Mouse (Mus musculus) forebrain, postnatal 0 days (tissue): ENCODE measurements around the gene Xpr1. TPM values are rescaled to one million over a fixed set of nuclear protein-coding genes. Genes with fewer than 3 reads are reported as not detected.
A peak's percentile ranks its signal among the peaks of the same experiment; 100 is the strongest.

Source experiments
- ATAC-seq: fragments of 200-750 bp; cut with Nextera tagmentation; 2 replicates; pipeline ENCODE4 v1.8.0; 2017; ENCODE audit warnings: mild to moderate bottlenecking, moderate library complexity
- DNase-seq: peaks from one replicate; pipeline ENCODE4 v3.0.0-alpha.2; 2015
- H3K27ac ChIP-seq: fragments of 300-500 bp; sonication (generic); 2 replicates; pipeline ENCODE4 v1.5.1; 2014; ENCODE audit warnings: low read depth, mild to moderate bottlenecking, antibody characterized with exemption, low read length, moderate library complexity, mixed read lengths
- H3K27me3 ChIP-seq: fragments of 300-500 bp; sonication (generic); 2 replicates; pipeline ENCODE4 v1.6.1; 2014; ENCODE audit warnings: mild to moderate bottlenecking, low read length, mixed read lengths; ENCODE audit not compliant: insufficient read depth
- H3K36me3 ChIP-seq: fragments of 300-500 bp; sonication (generic); 2 replicates; pipeline ENCODE4 v1.6.1; 2014; ENCODE audit warnings: mild to moderate bottlenecking, moderate library complexity; ENCODE audit not compliant: insufficient read depth
- H3K4me1 ChIP-seq: fragments of 300-500 bp; sonication (generic); 2 replicates; pipeline ENCODE4 v1.6.1; 2014; ENCODE audit warnings: antibody characterized with exemption; ENCODE audit not compliant: insufficient read depth
- H3K4me2 ChIP-seq: fragments of 300-500 bp; sonication (generic); 2 replicates; pipeline ENCODE4 v1.6.1; 2014; ENCODE audit warnings: low read depth, mild to moderate bottlenecking, moderate library complexity
- H3K4me3 ChIP-seq: fragments of 300-500 bp; sonication (generic); 2 replicates; pipeline ENCODE4 v1.5.1; 2014; ENCODE audit warnings: low read depth, low read length, mixed read lengths
- H3K9ac ChIP-seq: fragments of 300-500 bp; sonication (generic); 2 replicates; pipeline ENCODE4 v1.6.1; 2014; ENCODE audit warnings: mild to moderate bottlenecking
- H3K9me3 ChIP-seq: fragments of 300-500 bp; sonication (generic); 2 replicates; pipeline ENCODE4 v1.6.1; 2016; ENCODE audit warnings: low read length
- CTCF ChIP-seq: sonication (generic); IDR thresholded peaks from 2 replicates; pipeline ENCODE4 v1.5.1; 2016; ENCODE audit warnings: antibody characterized with exemption, control low read depth, low read depth
- WGBS: fragments of 180-500 bp; shearing (Covaris S2); extraction: QIAGEN DNeasy Blood & Tissue Kit; methylation state at CpG from one replicate; pipeline ENCODE4 v1.1.7; 2014; 5-methylcytosine and 5-hydroxymethylcytosine counted together
- polyA plus RNA-seq: library from polyadenylated mRNA; unstranded; fragments of >200 nt; fragmentation: Nextera tagmentation; extraction: Ambion mirVana; gene quantifications from 2 replicates; pipeline ENCODE4 v1.2.1, GENCODE M21; 2015
- total RNA-seq: library from RNA; depleted of rRNA; stranded (reverse); fragments of >200 nt; gene quantifications from 2 replicates; pipeline ENCODE4 v1.2.3, GENCODE M21; 2014

Gene Xpr1
- total and polyA plus RNA-seq, 2 experiments from 2014 or later, result 45.3 to 256 TPM

DNA sequence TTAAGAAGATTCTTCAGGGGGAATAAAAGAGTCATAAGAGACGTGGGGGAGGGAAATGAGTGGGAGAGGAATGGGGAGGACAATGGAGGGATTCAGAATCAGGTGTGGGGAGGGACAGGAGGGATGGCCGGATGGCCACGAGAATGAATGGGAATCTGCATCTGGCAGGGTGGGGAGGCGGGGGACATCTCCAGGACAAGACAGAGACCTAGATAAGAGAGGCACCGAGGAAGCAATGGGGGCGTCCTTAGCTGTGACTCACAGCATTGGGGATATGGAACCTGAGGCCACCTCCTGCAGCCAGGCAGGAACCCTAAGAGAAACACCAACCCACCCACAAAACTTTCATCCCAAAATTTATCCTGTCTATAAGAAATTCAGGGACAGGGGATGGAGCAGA lies 81.3 kb downstream of the Xpr1 start:
- Histone ChIP-seq H3K9me3 (no peaks in the 10 kb centered on the region), H3K27me3 (no peaks in the 10 kb centered on the region), H3K4me1 (no peaks in the 10 kb centered on the region), H3K4me3 (no peak overlapping the region), H3K4me2 (no peak overlapping the region), H3K9ac (no peak overlapping the region), H3K27ac (no peak overlapping the region), H3K36me3 (peaks cover 3% of the 10 kb centered on the region; the same call in 1 of the 2 replicates)
- WGBS, result 64% methylated on average over 6 of the region's 6 CpGs
- DNase-seq, result no peak
- no peak for TF ChIP-seq CTCF
- ATAC-seq, result no peak

GRCm38 (mm10) chr1:155322183-155322582 lies 95.0 kb downstream of the Xpr1 start:
- no peak for TF ChIP-seq CTCF
- 76% methylated on average over 1 of the region's 1 CpGs for WGBS
- Histone ChIP-seq H3K27ac (no peak overlapping the region), H3K4me3 (no peak overlapping the region), H3K4me2 (no peak overlapping the region), H3K4me1 (no peaks in the 10 kb centered on the region), H3K27me3 (no peaks in the 10 kb centered on the region), H3K9ac (no peak overlapping the region), H3K36me3 (no peaks in the 10 kb centered on the region), H3K9me3 (no peaks in the 10 kb centered on the region)
- ATAC-seq, result no peak
- DNase-seq, result no peak

DNA sequence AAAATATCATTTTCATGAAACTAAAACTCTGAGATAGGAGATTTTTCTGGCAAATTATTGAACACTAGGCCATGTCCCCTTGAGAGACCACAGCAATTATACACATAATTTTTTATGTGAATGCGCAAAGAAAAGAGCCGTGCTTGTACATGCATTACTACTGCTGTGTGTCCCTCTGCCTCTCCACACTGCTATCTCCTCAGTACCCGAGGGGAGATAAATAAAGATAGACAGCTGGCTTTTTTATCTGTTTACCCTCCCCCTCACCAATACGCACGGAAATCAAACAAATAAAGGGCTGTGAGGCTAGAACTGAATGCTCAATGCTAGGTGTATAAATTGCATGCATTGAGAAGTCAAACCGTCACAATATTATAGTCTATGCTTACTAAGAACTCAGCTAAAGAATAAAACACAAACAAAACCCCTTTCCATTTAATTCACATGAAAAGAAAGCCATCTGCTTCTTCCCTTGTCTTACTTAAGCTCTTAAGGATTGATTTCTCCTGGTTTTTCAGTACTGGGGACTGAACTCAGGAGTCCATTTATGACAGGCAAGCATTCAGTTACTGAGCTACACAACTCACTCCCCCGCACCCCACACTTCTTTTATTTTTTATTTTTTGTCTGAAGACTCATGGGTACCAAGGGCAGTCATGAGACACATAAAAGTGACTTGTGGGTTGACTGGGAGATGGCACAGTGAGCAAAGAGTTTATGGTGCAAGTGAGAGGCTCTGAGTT lies 97.0 kb downstream of the Xpr1 start:
- H3K4me2 ChIP-seq, result no peak overlapping the region
- no peaks in the 10 kb centered on the region for H3K4me1 ChIP-seq
- no peaks in the 10 kb centered on the region for H3K27me3 ChIP-seq
- H3K27ac ChIP-seq, result no peak overlapping the region
- no peaks in the 10 kb centered on the region for H3K36me3 ChIP-seq
- no peak for DNase-seq
- no peak for TF ChIP-seq CTCF
- H3K9me3 ChIP-seq, result no peaks in the 10 kb centered on the region
- WGBS, result 47% methylated on average over 7 of the region's 7 CpGs
- H3K4me3 ChIP-seq, result no peak overlapping the region
- no peak for ATAC-seq
- no peak overlapping the region for H3K9ac ChIP-seq

GRCm38 (mm10) chr1:155319513-155319912 lies 97.7 kb downstream of the Xpr1 start:
- H3K9me3 ChIP-seq, result no peaks in the 10 kb centered on the region
- no peaks in the 10 kb centered on the region for H3K4me1 ChIP-seq
- H3K36me3 ChIP-seq, result no peaks in the 10 kb centered on the region
- H3K4me2 ChIP-seq, result no peak overlapping the region
- no peak overlapping the region for H3K9ac ChIP-seq
- no peak overlapping the region for H3K4me3 ChIP-seq
- 59% methylated on average over 4 of the region's 4 CpGs for WGBS
- ATAC-seq (no peak), DNase-seq (no peak)
- H3K27ac ChIP-seq, result no peak overlapping the region
- H3K27me3 ChIP-seq, result no peaks in the 10 kb centered on the region
- TF ChIP-seq CTCF, result no peak

GRCm38 (mm10) chr1:155311672-155312071 lies 105.5 kb downstream of the Xpr1 start:
- DNase-seq (no peak), ATAC-seq (no peak)
- Histone ChIP-seq H3K4me3 (no peak overlapping the region), H3K9me3 (no peaks in the 10 kb centered on the region), H3K4me1 (peaks cover 9% of the 10 kb centered on the region), H3K27me3 (no peaks in the 10 kb centered on the region), H3K4me2 (no peak overlapping the region), H3K36me3 (peaks cover 10% of the 10 kb centered on the region; the same call in 1 of the 2 replicates), H3K9ac (no peak overlapping the region), H3K27ac (no peak overlapping the region)
- WGBS, result 19% methylated on average over 3 of the region's 3 CpGs
- TF ChIP-seq CTCF, result no peak

- peak; percentile 91 for ATAC-seq
- Histone ChIP-seq H3K36me3 (no peaks in the 10 kb centered on the region), H3K4me1 (peaks cover 19% of the 10 kb centered on the region), H3K9me3 (no peaks in the 10 kb centered on the region), H3K4me2 (no peak overlapping the region), H3K27me3 (no peaks in the 10 kb centered on the region), H3K4me3 (no peak overlapping the region), H3K27ac (peak overlapping the region; percentile 71), H3K9ac (no peak overlapping the region)
- WGBS, result 8% methylated on average over 3 of the region's 3 CpGs
- TF ChIP-seq CTCF, result no peak
- peak; percentile 75 for DNase-seq
These were observed 110.3 kb downstream of the Xpr1 start for GRCm38 (mm10) chr1:155306879-155307278.

GRCm38 (mm10) chr1:155303402-155303801 lies 113.8 kb downstream of the Xpr1 start:
- Histone ChIP-seq H3K36me3 (0 out of 2 replicates have a peak, but pooled peaks cover 6% of the 10 kb centered on the region), H3K27me3 (no peaks in the 10 kb centered on the region), H3K9ac (no peak overlapping the region), H3K9me3 (no peaks in the 10 kb centered on the region), H3K4me1 (peaks cover 19% of the 10 kb centered on the region), H3K4me2 (no peak overlapping the region), H3K4me3 (no peak overlapping the region), H3K27ac (peak overlapping the region; percentile 68; the same call in 1 of the 2 replicates)
- DNase-seq (peak; percentile 59), ATAC-seq (peak; percentile 73; the same call in 1 of the 2 replicates)
- no peak for TF ChIP-seq CTCF
- 35% methylated on average over 2 of the region's 2 CpGs for WGBS
